Mouse (Mus musculus) neural tube, embryonic 11.5 days (tissue): ENCODE results near the gene Ndufaf8. TPM values are rescaled to one million over a fixed set of nuclear protein-coding genes. Genes with fewer than 3 reads are reported as not detected.

Experiments used
- ATAC-seq: fragments of 200-750 bp; cut with Nextera tagmentation; 2 replicates; pipeline ENCODE4 v1.8.0; 2017; ENCODE audit warnings: moderate number of reproducible peaks, mild to moderate bottlenecking, moderate TSS enrichment, moderate library complexity; ENCODE audit not compliant: insufficient read depth, low FRiP score, low TSS enrichment
- DNase-seq: peaks from one replicate; pipeline ENCODE4 v3.0.0-alpha.2; 2015; ENCODE audit warnings: low spot score
- H3K27ac ChIP-seq: fragments of 300-500 bp; sonication (generic); 2 replicates; pipeline ENCODE4 v1.5.1; 2014; ENCODE audit warnings: low read depth, mild to moderate bottlenecking, low read length
- H3K27me3 ChIP-seq: fragments of 300-500 bp; sonication (generic); 2 replicates; pipeline ENCODE4 v1.6.1; 2014; ENCODE audit warnings: mild to moderate bottlenecking, low read length, mixed read lengths; ENCODE audit not compliant: control insufficient read depth, insufficient read depth
- H3K36me3 ChIP-seq: fragments of 300-500 bp; sonication (generic); 2 replicates; pipeline ENCODE4 v1.6.1; 2014; ENCODE audit warnings: mild to moderate bottlenecking, low read length, moderate library complexity, mixed read lengths; ENCODE audit not compliant: control insufficient read depth, insufficient read depth
- H3K4me1 ChIP-seq: fragments of 300-500 bp; sonication (generic); 2 replicates; pipeline ENCODE4 v1.6.1; 2014; ENCODE audit warnings: low read length, mixed read lengths; ENCODE audit not compliant: control insufficient read depth, insufficient read depth
- H3K4me2 ChIP-seq: fragments of 300-500 bp; sonication (generic); 2 replicates; pipeline ENCODE4 v1.6.1; 2014; ENCODE audit warnings: low read depth, mild to moderate bottlenecking, moderate library complexity
- H3K4me3 ChIP-seq: fragments of 300-500 bp; sonication (generic); 2 replicates; pipeline ENCODE4 v1.5.1; 2014; ENCODE audit warnings: low read depth, low read length
- H3K9ac ChIP-seq: fragments of 300-500 bp; sonication (generic); 2 replicates; pipeline ENCODE4 v1.6.1; 2014; ENCODE audit warnings: mild to moderate bottlenecking, low read length
- H3K9me3 ChIP-seq: fragments of 300-500 bp; sonication (generic); 2 replicates; pipeline ENCODE4 v1.6.1; 2016; ENCODE audit warnings: low read length; ENCODE audit not compliant: control insufficient read depth
- WGBS: fragments of 180-500 bp; shearing (Covaris S2); extraction: QIAGEN DNeasy Blood & Tissue Kit; methylation state at CpG from one replicate; pipeline ENCODE4 v1.1.7; 2014; 5-methylcytosine and 5-hydroxymethylcytosine counted together
- polyA plus RNA-seq: library from polyadenylated mRNA; unstranded; fragments of >200 nt; fragmentation: Nextera tagmentation; extraction: Ambion mirVana; gene quantifications from 2 replicates; pipeline ENCODE4 v1.2.1, GENCODE M21; 2014

The Ndufaf8 gene
- polyA plus RNA-seq, 1 experiment from 2014 or later: 65.7 TPM

DNA sequence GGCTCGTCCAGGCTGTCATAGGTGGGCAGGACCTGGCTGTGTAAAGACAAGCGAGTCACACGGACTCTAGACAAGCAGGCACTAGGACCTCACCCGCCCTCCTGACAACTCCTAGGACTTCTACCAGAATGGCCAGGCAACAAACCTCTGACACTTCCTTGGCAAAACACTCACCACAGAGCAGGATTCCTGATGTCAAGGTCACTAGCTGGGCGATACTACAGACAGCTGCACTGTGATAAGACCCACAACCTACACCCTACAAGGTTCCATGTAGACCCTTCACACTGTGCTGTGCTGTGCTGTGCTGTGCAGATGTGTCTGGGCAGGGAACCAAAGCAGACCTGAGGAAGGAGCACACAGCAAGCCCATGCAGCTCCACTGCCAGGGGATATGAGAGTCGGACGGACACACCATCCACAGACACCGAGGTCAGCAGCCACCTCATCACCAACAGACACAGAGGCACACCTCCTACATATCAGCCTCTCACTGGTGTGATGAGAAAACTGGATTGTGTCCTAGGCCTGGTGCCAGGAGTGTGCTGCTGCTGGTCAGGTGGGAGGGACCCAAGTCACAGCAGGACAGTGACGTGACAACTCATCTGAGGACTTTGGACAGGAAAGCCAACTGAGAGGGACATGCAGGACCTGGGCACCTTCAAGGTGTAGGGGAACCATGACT, 36.3 kb downstream of the Ndufaf8 start:
- no peaks in the 10 kb centered on the region for H3K9me3 ChIP-seq
- no peaks in the 10 kb centered on the region; the same call in none of the 2 replicates for H3K4me1 ChIP-seq
- no peak overlapping the region for H3K9ac ChIP-seq
- H3K27ac ChIP-seq: no peak overlapping the region
- no peak overlapping the region for H3K4me2 ChIP-seq
- ATAC-seq (no peak), DNase-seq (no peak)
- H3K27me3 ChIP-seq: no peaks in the 10 kb centered on the region
- H3K36me3 ChIP-seq: no peaks in the 10 kb centered on the region; the same call in none of the 2 replicates
- H3K4me3 ChIP-seq: no peak overlapping the region
- WGBS: 92% methylated on average over 9 of the region's 9 CpGs

DNA sequence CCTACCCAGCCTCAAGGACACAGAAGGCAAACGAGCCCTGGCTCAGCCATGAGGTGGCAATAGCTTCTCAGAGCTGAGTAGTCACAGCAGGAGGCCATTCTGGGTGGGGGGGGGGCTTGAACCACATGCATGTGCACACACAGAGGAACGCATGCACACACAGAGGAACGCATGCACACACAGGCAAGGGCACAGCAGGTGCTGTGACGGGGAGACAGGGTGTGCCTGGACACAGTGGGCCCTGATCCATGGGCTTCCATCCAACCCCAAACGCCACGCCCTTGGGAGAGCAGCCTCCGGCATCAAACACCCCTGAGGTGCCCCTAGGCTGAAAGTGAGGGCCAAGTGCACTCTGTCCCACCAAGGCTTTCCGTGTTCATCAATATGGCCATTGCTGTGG, 37.5 kb downstream of the Ndufaf8 start:
- Histone ChIP-seq H3K4me1 (no peaks in the 10 kb centered on the region; the same call in none of the 2 replicates), H3K27ac (no peak overlapping the region), H3K36me3 (no peaks in the 10 kb centered on the region; the same call in 1 of the 2 replicates), H3K9me3 (no peaks in the 10 kb centered on the region), H3K4me3 (no peak overlapping the region), H3K4me2 (no peak overlapping the region), H3K9ac (no peak overlapping the region; the same call in 1 of the 2 replicates), H3K27me3 (no peaks in the 10 kb centered on the region)
- ATAC-seq (no peak), DNase-seq (no peak)
- whole genome bisulfite sequencing: 86% methylated on average over 8 of the region's 8 CpGs

DNA sequence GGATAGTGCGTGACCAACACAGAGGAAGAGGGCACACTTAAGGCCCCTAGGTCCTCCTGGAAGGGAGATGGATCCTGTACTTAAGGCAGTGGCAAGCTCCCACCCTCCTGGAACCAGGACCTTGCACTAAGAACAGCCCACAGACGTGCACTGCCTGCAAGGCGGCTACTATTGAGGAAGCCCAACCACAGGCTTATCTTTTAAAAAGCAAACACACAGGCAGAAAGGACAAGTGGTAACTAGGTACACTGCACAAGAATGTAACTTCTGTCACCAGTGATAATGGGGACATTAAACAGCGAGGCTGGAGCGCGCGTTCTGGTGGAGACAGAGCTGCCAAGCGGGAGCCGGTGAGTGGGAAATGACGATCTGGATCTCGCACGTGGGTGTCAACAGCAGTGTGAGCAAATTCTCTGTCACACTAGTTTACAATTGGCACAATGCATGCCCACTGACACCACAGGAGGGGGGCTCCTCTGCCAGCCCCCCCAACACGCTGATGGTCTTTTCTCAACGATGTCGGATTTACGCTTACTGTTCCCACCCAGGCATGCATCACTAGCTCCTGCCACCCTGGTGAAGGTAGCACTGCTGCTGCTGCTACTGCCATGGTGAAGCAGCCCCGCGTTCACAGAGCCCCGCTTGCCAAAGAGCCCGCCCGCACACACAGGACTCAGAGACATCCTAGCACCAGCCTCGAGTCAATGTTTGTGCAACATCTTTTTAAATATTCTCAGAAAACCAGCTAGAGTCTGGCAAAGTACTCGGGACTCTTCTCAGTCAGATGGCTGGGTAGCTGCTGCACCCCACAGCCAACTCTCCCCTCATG, 38.3 kb downstream of the Ndufaf8 start:
- Histone ChIP-seq H3K4me3 (no peak overlapping the region), H3K9me3 (no peaks in the 10 kb centered on the region), H3K4me1 (no peaks in the 10 kb centered on the region; the same call in none of the 2 replicates), H3K27ac (no peak overlapping the region), H3K4me2 (no peak overlapping the region), H3K36me3 (no peaks in the 10 kb centered on the region; the same call in 1 of the 2 replicates), H3K27me3 (no peaks in the 10 kb centered on the region), H3K9ac (no peak overlapping the region)
- DNase-seq (no peak), ATAC-seq (no peak)
- 65% methylated on average over 23 of the region's 23 CpGs for WGBS

DNA sequence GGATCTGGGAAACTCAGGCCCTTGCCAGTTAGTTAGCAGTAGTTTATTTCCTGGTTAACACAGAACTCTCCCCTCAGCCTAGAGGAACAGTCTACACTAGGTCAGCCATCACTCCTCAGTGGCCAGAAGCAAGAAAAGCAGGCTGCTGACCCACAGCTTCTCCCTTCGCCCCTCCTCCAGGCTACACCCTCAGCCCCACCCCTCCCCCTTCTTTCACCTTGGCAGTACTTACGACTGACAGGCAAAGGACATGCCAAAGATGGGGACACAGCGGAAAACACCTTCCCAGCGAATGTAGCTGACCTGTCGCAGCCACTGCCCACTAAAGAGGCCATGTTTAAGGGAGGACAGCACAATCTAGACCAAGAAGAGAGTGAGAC, 38.9 kb downstream of the Ndufaf8 start:
- no peaks in the 10 kb centered on the region; the same call in none of the 2 replicates for H3K4me1 ChIP-seq
- no peaks in the 10 kb centered on the region for H3K27me3 ChIP-seq
- no peaks in the 10 kb centered on the region; the same call in 1 of the 2 replicates for H3K36me3 ChIP-seq
- no peak for ATAC-seq
- no peak for DNase-seq
- no peaks in the 10 kb centered on the region for H3K9me3 ChIP-seq
- H3K9ac ChIP-seq: no peak overlapping the region
- WGBS: 47% methylated on average over 5 of the region's 5 CpGs
- no peak overlapping the region for H3K4me3 ChIP-seq
- H3K4me2 ChIP-seq: no peak overlapping the region
- H3K27ac ChIP-seq: no peak overlapping the region

DNA sequence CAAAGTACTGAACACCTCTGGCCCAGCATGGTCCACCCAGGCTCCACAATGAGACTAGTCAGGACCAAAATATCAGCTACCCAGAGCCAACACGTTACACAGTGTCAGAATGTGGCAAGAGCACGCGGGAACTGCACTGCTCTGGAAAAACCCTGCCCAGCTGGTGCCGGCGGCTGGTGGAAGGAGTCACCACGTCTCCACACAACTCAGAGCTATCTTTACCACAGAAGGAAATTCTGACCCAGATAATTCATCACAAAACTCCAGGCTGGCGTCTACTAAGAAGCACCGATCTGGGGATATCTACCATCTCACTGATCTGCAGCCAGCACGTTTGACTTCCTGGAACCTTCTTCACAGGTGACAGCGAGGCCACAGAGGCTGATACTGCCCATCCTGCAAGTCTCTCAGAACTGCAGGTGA, 40.6 kb downstream of the Ndufaf8 start:
- no peaks in the 10 kb centered on the region for H3K9me3 ChIP-seq
- H3K4me3 ChIP-seq: no peak overlapping the region
- no peaks in the 10 kb centered on the region; the same call in none of the 2 replicates for H3K4me1 ChIP-seq
- no peak for DNase-seq
- no peaks in the 10 kb centered on the region; the same call in 1 of the 2 replicates for H3K36me3 ChIP-seq
- H3K27me3 ChIP-seq: no peaks in the 10 kb centered on the region
- H3K4me2 ChIP-seq: no peak overlapping the region
- H3K27ac ChIP-seq: no peak overlapping the region
- H3K9ac ChIP-seq: no peak overlapping the region
- ATAC-seq: no peak
- 92% methylated on average over 10 of the region's 10 CpGs for WGBS

DNA sequence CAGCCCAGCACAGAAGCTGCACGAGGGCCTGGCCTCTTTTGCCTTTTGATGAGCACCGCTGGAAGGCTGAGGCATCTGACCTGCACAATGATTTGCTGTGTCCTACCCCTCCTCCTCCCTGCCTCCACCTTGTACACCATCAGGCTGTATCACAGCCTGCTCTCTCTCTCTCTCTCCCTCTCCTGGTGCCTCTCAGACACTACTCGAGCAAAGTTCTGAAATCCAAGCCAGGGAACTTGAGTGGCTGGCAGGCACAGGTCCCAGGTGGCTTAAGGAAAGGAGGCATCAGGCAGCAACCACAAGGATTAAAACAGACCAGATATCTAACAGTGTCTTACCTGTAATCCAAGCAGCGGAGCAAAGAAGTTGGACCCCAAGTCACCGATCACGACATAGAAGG, 41.5 kb downstream of the Ndufaf8 start:
- no peaks in the 10 kb centered on the region for H3K27me3 ChIP-seq
- no peak overlapping the region for H3K4me3 ChIP-seq
- H3K4me2 ChIP-seq: no peak overlapping the region
- DNase-seq (no peak), ATAC-seq (no peak)
- WGBS: 78% methylated on average over 6 of the region's 6 CpGs
- H3K4me1 ChIP-seq: no peaks in the 10 kb centered on the region; the same call in none of the 2 replicates
- no peak overlapping the region for H3K27ac ChIP-seq
- no peaks in the 10 kb centered on the region for H3K9me3 ChIP-seq
- no peak overlapping the region for H3K9ac ChIP-seq
- H3K36me3 ChIP-seq: no peaks in the 10 kb centered on the region; the same call in 1 of the 2 replicates

DNA sequence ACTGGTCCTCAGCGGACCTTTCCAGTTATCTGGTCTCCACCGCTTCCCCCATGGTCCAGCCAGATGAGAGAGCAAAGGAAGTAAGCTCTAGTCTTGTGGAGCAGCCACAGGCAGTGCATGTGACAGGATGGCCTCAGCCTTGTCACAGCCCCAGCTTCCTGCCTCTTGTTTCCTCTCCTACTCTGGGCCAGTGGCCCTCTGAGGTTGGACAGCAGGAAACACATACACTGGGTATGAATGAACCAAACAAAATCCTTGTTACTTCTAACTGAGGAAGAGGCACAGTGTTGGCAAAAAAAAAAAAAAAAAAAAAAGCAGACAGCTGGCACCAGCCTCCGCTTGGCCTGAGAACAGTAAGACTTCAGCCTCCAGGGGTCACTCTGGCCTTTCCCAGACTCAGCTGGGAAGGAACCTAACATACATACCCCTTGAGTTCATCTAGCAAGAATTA, 43.9 kb downstream of the Ndufaf8 start:
- no peaks in the 10 kb centered on the region; the same call in 1 of the 2 replicates for H3K36me3 ChIP-seq
- H3K4me2 ChIP-seq: no peak overlapping the region
- DNase-seq: no peak
- WGBS: 60% methylated on average over 3 of the region's 3 CpGs
- no peaks in the 10 kb centered on the region; the same call in 1 of the 2 replicates for H3K4me1 ChIP-seq
- no peaks in the 10 kb centered on the region for H3K9me3 ChIP-seq
- no peaks in the 10 kb centered on the region for H3K27me3 ChIP-seq
- H3K27ac ChIP-seq: no peak overlapping the region
- no peak overlapping the region for H3K4me3 ChIP-seq
- H3K9ac ChIP-seq: no peak overlapping the region
- ATAC-seq: no peak

DNA sequence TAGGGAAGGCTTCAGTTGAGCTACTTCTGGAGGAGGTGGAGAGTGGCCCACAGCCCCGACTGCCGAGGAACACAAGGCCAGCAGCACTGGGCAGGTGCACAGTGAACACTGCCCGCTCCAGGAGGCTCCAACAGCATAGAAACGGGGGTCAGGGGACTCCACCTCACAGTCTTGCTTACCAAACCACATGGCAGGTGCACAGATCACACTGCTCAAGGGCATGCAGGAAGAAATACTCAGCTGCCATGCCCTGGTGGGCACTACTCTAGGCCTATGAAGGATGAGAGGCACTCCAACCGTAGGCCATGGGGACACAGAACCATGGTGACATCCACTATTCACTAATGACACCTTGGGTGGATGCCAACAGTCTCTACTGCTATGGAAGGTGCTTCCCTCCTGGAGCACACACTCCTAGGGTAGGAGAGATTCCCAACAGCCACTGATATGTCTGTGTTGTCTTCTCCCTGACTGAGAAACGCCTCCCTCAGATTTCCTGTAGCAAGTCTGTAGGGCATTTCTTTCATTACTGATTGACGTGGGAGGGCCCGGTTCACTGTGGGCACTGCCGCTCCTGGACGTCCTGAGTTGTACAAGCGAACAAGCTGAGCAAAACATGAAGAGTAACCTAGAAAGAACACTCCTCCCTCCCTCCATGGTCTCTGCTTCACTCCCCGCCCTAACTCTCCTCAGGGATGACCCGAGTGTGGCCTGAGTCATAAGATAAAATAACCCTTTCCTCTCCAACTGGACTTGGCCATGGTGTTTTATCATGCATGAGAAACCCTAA, 45.2 kb downstream of the Ndufaf8 start:
- no peaks in the 10 kb centered on the region for H3K27me3 ChIP-seq
- ATAC-seq (no peak), DNase-seq (no peak)
- no peak overlapping the region for H3K27ac ChIP-seq
- no peak overlapping the region for H3K4me3 ChIP-seq
- no peaks in the 10 kb centered on the region for H3K4me1 ChIP-seq
- no peaks in the 10 kb centered on the region for H3K9me3 ChIP-seq
- no peak overlapping the region for H3K4me2 ChIP-seq
- WGBS: 82% methylated on average over 13 of the region's 13 CpGs
- H3K9ac ChIP-seq: no peak overlapping the region
- H3K36me3 ChIP-seq: no peaks in the 10 kb centered on the region; the same call in 1 of the 2 replicates
